Mouse (Mus musculus) macrophage (primary cell): ENCODE data around the gene Acoxl. TPM values are rescaled to one million over a fixed set of nuclear protein-coding genes. Genes with fewer than 3 reads are reported as not detected.

Experiments
- H3K27ac ChIP-seq: fragments of 350-480 bp; formaldehyde crosslinking; 2 replicates; pipeline ENCODE4 v1.9.0; 2021
- H3K36me3 ChIP-seq: fragments of 350-480 bp; formaldehyde crosslinking; 2 replicates; pipeline ENCODE4 v1.9.0; 2021; ENCODE audit errors: inconsistent target
- H3K4me3 ChIP-seq: fragments of 350-480 bp; formaldehyde crosslinking; 2 replicates; pipeline ENCODE4 v1.9.0; 2021; ENCODE audit errors: inconsistent target
- H3K79me2 ChIP-seq: fragments of 350-480 bp; formaldehyde crosslinking; 2 replicates; pipeline ENCODE4 v1.9.0; 2021; ENCODE audit errors: inconsistent target
- WGBS: methylation state at CpG from one replicate; pipeline ENCODE4 v1.1.7; 2026; ENCODE audit warnings: inconsistent platforms; ENCODE audit not compliant: missing documents; 5-methylcytosine and 5-hydroxymethylcytosine counted together
- polyA plus RNA-seq: library from polyadenylated mRNA; stranded (reverse); fragments of 250-400 nt; gene quantifications from 3 replicates; pipeline ENCODE4 v1.2.4, GENCODE M21; 2018; ENCODE audit warnings: inconsistent platforms

Acoxl gene
- polyA plus RNA-seq, 1 experiment from 2014 or later = not detected

DNA sequence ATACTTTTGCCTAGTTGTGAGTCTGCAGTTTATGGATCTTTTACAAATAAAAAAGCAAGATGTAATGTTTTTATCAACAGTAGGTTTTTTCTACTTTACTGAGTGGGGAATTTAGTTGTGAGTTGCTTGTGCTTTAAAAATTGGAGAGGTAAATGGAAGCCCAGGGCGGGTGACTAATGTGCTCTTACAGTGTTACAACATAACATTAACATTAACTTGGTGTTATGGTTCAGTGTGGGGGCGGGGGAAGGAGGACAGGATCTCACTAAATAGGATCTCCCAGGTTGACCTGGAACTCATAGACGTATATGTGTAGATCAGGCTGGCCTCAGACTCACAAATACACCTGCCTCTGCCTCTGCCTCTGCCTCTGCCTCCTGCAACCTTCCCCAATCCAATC is 306.8 kb downstream of the Acoxl start:
- peaks cover 90% of the 10 kb centered on the region for H3K36me3 ChIP-seq
- peaks cover 99% of the 10 kb centered on the region for H3K79me2 ChIP-seq
- WGBS = 81% methylated on average over 3 of the region's 3 CpGs
- H3K4me3 ChIP-seq = no peak overlapping the region
- no peak overlapping the region for H3K27ac ChIP-seq

DNA sequence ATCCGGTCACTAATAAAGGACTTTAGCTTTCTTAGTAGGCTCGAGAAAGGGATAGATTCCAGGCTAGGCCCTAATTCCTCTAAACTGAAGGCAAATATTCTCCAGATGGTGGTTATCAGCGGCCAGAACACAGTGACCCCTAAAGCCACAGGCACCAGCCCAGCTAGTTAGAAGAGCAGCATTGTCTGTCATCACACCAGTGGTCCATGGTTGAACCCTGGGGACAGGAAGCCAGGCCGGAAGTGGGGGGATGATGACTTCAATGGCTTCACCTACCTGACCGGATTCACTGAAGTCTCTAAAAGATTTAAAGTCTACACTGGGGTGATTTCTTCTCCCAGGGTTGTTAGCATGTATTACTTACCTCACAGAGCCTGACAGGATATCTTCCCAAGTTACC is 310.9 kb downstream of the Acoxl start:
- no peak overlapping the region for H3K4me3 ChIP-seq
- peaks cover 71% of the 10 kb centered on the region for H3K36me3 ChIP-seq
- 95% methylated on average over 5 of the region's 5 CpGs for WGBS
- H3K27ac ChIP-seq = no peak overlapping the region
- H3K79me2 ChIP-seq = peaks cover 99% of the 10 kb centered on the region

DNA sequence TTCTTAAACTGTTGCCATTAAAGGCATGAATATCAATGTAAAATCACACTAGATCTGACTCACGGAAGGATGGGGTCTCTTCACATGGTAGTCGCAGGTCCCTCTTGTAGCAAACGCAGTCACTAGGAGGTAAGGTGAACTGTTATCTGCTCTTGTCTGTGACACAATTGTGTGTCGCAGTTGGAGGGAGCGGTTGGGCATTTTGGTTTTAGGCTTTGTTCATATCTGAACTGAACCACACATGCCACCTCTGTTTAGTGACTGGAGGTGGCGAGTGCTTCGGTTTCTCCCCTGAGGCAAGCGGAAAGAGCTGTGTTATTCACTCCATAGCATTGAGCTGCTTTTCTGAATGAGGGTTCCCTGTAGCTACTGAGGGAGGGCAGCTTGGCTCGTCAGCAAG is 313.5 kb downstream of the Acoxl start:
- H3K36me3 ChIP-seq = peaks cover 71% of the 10 kb centered on the region
- H3K4me3 ChIP-seq = no peak overlapping the region
- WGBS = 93% methylated on average over 9 of the region's 9 CpGs
- H3K27ac ChIP-seq = no peak overlapping the region
- peaks cover 100% of the 10 kb centered on the region for H3K79me2 ChIP-seq

DNA sequence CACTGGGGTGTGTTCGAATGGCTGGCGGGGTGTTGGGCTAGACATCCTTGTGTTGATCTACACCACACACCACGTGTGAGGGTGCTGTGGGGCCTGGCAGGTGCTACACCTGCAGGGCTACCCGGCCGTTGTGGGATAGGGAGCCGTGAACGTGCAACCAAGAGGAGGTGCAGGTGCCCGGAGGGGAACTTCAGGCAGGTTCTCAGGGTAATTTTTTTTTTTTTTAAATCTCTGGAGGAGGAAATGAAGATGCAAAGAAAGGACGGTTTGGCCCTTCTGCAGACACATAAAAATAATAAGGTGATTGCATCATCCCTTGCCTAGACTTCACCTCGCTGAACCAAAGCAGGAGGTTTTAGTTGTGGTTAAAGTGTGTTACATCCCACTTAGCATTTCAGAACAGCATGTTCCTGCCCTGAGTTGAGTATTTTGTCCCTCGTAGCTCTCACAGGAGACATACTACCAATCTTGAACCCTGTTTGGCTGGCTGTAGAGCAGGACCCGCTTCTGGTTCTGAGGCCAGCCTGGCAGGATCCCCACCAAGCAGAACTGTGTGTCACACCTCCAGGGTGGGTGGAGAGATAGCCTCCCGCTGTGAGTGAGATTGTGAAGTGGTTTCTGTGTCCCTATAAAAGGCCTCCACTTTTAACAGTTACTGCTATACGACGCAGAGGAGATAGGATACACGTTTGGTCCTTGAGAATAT is 314.3 kb downstream of the Acoxl start:
- 57% methylated on average over 16 of the region's 16 CpGs for WGBS
- no peak overlapping the region for H3K4me3 ChIP-seq
- peaks cover 100% of the 10 kb centered on the region for H3K79me2 ChIP-seq
- H3K36me3 ChIP-seq = peaks cover 71% of the 10 kb centered on the region
- H3K27ac ChIP-seq = no peak overlapping the region

DNA sequence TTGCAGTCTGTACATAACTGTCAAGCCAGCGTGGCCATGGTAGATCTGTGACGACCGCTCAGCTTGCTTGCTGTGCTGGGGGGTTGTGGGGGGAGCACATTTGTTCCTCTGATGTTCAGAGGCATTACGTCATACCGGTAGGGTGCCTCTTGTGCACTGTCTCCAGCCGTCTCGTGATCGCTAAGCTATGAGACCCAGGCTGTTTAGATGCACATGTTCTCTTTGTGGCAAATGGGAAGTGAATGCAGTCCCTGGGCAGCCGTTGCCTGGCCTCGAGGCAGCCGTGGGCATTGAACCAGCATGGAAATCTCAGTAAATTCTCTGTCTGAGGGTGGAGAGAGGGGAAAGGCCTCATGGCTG is 314.9 kb downstream of the Acoxl start:
- 25% methylated on average over 11 of the region's 11 CpGs for WGBS
- no peak overlapping the region for H3K27ac ChIP-seq
- H3K4me3 ChIP-seq = no peak overlapping the region
- peaks cover 71% of the 10 kb centered on the region for H3K36me3 ChIP-seq
- H3K79me2 ChIP-seq = peaks cover 97% of the 10 kb centered on the region

DNA sequence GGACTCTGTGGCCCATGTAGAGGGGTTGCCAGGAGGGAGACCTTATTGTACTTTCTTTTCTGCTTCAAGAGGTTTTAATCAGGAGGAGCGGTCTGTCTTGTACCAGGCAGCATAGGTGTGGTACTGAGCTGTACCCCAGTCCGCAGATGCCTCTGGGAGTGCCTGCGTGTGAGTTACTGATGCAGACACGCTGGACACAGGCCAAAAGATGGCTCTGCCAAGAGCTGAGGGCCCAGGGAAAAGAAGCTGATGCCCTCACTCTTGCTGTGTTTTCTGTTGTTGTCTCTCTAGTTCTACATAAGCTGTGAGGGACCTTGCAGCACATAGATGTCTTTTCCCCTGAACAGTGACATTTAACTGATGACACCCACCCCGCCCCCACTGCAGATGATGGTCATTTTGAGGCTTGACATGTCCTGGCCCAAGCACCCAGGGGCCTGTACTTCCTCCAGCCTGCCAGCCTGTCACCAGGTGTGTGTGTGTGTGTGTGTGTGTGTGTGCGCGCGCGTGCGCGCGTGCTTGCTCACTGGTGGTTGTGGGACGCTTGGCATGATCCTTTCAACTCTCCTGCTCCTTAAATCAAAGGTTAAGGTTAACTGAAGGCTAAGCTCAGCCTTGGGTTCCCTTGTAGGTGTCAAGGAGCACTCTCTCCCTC is 316.9 kb downstream of the Acoxl start:
- WGBS = 98% methylated on average over 10 of the region's 13 CpGs
- peaks cover 73% of the 10 kb centered on the region for H3K36me3 ChIP-seq

DNA sequence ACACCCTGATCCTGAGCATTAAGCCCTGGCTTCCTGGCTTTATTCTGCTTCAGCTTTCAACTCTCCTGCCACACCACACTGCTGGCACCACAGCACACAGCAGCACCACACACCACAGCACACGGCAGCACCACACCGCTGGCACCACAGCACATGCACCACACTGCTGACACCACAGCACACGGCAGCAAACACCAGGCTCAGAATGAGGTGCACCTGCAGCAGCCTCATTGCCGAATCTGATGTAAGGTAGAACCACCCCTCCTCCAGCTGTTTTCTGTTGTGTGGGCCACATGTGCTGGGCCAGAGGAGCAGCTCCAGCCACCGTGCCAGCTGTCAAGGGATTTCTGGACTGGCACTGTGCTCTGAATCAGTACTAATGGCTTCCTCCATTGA is 317.4 kb downstream of the Acoxl start:
- no peak overlapping the region for H3K4me3 ChIP-seq
- H3K27ac ChIP-seq = no peak overlapping the region
- peaks cover 68% of the 10 kb centered on the region for H3K36me3 ChIP-seq
- H3K79me2 ChIP-seq = peaks cover 72% of the 10 kb centered on the region
- 93% methylated on average over 4 of the region's 5 CpGs for WGBS

More for the DNA sequence above, 316.9 kb downstream of the Acoxl start:
- Histone ChIP-seq H3K4me3 (no peak overlapping the region), H3K27ac (no peak overlapping the region), H3K79me2 (peaks cover 77% of the 10 kb centered on the region)

DNA sequence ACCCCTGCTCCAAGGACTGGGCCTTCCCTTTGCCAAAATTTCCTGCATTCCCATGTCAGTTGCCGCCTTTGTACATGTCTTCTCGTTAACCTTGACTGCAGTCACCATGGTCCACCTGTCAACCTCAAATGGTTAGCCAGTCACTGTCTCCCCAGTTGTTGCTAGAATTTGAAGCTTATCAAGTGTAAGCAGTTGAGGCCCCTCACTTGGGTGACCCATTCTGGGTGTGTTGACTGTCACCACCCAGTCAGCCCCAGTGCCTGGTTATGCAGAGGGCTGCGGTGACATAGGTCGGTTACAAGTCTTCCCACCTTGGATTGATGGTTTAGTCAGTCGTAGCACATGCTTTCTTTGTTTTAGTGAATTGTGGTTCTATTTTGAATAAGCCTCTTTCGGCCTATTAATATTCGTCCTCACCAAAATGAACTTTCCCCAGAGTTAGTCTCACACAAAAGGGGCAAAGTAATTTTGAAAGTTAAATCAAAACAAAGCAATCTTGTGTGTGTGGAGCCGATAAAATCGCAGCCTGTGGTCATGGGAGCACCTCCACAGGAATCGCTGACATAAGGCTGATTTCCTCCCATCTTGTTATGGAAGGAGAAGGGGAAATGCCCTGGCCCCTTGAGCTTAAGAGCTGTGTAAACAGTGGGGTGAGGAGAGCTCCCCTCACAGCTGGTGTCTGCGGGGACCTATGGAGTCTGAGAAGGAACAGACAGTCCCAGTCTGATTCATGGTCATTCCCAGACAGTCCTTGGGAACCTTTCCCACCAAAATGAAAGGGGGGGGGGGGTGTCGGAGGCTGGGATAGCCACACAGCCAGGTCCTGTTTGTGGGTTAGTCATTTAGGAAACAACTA is 318.1 kb downstream of the Acoxl start:
- H3K79me2 ChIP-seq = peaks cover 64% of the 10 kb centered on the region
- no peak overlapping the region for H3K27ac ChIP-seq
- no peak overlapping the region for H3K4me3 ChIP-seq
- WGBS = 44% methylated on average over 12 of the region's 12 CpGs
- H3K36me3 ChIP-seq = peaks cover 61% of the 10 kb centered on the region

DNA sequence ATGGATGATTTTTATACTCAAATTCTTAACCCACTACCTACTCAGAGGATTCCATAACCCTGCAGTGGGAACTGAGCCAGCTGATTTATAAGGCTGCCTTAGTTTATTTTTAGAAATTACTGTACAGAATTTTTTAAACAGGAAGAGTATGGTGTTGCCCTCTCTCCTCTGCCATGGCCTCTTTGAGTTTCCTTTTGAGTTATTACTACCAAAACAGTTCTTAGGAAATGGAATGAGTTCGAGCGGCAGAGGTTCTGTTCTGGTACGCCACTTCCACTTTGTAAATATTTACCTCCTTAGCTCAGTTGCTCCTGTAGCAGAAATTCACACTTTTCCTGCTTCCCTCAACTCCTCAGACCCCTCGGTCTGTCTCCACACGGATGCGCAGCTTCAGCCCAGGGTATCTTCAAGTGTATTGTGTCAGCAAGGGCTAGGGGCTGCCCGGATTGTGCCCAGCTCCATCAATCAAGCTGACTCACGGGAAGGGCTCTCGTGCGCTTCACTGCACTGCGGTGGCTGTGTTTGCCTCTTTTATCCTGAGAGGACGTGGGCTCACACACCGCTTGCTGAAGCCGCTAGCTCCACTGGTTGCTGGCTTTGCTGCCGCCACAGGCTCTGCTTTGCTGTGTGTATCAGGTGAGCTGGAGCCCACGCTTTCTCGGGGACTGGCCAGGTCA is 320.2 kb downstream of the Acoxl start:
- no peak overlapping the region for H3K4me3 ChIP-seq
- no peak overlapping the region for H3K27ac ChIP-seq
- H3K36me3 ChIP-seq = peaks cover 58% of the 10 kb centered on the region
- H3K79me2 ChIP-seq = peaks cover 43% of the 10 kb centered on the region
- WGBS = 67% methylated on average over 17 of the region's 17 CpGs

DNA sequence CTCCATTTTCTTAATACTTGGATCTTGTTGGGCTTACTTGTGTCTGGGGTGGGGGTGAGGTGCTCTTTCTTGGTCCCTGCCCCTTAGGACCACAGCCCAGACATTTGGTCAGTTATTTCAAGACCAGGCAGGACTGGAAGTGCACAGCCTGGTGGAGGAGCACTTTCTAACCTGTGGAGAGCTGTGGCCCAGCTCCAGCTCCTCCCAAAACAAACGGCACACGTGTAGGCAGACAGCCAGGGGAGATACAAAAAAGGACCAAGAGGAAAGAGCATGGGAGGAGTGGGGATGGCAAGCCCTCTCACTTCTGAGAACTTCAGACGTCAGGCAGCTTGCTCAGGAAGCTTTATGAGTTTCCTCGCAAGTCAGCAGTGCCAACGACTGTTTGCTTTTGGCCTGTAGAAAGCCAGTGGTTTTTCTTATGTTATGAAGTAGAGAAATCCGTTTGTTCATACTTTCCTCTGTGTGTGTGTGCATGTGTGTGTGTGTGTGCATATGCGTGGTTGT is 321.0 kb downstream of the Acoxl start:
- Histone ChIP-seq H3K79me2 (peaks cover 35% of the 10 kb centered on the region), H3K27ac (no peak overlapping the region), H3K36me3 (peaks cover 54% of the 10 kb centered on the region), H3K4me3 (no peak overlapping the region)
- 71% methylated on average over 7 of the region's 7 CpGs for WGBS

DNA sequence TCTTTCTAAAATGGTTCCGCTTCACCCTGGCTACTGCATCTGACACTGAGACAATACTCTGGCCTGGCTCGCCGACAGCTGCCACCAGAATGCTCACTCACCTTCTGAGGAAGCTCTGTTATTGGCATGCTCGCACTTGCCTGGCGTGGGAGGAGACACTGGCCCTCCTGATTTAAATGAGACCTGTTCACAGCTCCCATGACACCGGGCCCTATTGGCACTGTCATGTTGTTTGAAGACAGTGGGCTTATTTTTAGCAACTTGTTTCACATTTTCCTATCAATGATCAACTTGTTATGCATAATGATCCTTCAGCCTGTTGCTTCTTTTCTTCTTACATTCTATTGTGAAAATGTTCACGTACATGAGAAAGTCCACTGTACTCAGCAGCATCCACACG is 324.5 kb downstream of the Acoxl start:
- Histone ChIP-seq H3K4me3 (no peak overlapping the region), H3K27ac (no peak overlapping the region), H3K36me3 (peaks cover 24% of the 10 kb centered on the region), H3K79me2 (peaks cover under 1% of the 10 kb centered on the region; the same call in 1 of the 2 replicates)
- WGBS = 93% methylated on average over 8 of the region's 8 CpGs

DNA sequence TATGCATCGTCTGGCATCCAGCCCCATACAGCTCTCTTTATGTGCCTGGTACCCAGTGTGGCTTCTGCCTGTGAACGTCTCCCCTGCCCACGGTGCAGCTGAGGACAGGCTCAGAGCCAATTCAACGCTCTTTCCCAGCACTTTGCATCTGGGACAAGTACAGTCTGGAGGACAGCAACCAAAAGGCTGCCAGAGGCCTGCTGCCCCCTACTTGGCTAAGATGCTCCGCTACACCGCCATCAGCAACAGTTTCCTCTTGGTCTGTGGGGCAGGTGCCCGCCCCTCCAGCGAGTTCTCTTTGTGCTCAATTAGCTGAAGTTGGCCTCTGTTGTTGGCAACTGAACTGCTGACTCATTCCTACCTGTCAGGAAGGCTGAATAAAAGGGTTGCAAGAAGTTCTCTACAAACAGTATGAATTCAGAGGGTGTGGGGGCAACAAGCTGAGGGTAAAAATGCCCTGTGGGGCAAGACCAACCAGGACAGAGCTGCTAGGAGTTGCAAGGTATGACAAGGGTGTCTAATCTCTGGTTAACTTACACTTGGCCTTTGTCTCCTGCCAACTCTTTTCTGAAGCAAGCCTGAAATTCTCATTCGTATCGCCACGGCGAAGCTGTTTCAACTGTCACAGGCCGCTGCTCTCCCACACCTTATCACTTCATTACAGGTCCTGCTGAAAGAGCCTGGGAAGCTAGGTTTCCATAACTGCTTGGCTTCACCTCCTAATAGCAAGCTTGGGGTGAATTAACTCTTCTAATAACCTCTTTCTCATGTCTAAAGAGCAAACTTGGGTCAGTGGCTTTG is 328.1 kb downstream of the Acoxl start:
- no peaks in the 10 kb centered on the region for H3K79me2 ChIP-seq
- H3K36me3 ChIP-seq = no peaks in the 10 kb centered on the region
- H3K4me3 ChIP-seq = no peak overlapping the region
- no peak overlapping the region for H3K27ac ChIP-seq
- WGBS = 77% methylated on average over 13 of the region's 13 CpGs

DNA sequence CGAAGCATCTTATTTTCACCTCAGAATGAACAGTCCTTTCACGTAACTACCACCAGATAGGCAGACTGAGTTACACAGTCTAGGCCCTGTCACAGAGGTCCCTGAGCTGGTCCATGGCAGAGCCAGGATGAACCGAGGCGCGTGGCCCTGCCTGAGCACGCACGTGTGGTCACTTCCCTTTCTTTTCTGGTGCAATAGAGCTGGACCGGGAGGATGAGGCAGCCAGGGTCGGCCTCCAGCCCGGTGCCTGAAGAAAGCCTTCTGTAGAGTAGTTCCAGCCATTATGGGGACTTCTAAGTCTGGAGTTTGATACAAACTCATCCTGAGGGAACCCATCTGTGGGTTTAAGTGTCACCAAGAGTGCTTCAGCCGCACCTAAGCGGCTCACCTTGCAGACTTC is 329.3 kb downstream of the Acoxl start:
- H3K27ac ChIP-seq = no peak overlapping the region
- H3K4me3 ChIP-seq = no peak overlapping the region
- no peaks in the 10 kb centered on the region for H3K79me2 ChIP-seq
- WGBS = 74% methylated on average over 12 of the region's 12 CpGs
- H3K36me3 ChIP-seq = no peaks in the 10 kb centered on the region

DNA sequence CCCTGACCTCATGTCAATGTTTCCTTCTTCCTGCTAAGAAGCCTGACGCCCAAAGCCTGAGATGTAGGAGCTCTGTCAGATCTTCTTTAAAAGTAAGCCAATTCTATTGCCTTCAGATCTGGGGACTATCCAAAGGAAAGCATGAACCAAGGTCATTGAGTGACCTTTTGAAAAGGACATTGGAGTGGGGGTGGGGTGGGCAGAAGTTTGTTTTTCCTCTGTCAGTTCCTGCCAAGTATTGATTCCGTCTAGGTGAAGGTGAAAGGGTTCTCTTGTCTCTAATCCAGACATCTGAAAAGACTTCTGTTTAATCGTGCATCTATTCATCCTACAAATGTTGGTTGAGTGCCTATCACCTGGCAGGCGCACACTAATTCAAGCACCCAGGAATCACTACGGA is 330.8 kb downstream of the Acoxl start:
- 96% methylated on average over 5 of the region's 5 CpGs for WGBS
- no peak overlapping the region for H3K27ac ChIP-seq
- H3K79me2 ChIP-seq = no peaks in the 10 kb centered on the region
- H3K36me3 ChIP-seq = no peaks in the 10 kb centered on the region
- H3K4me3 ChIP-seq = no peak overlapping the region
